Mouse (Mus musculus): ENCODE data around the gene Cds2. TPM values are rescaled to one million over a fixed set of nuclear protein-coding genes. Genes with fewer than 3 reads are reported as not detected.
"Not testable (repeated sequence)": the region's sequence is repeated elsewhere in the genome, so short reads cannot be mapped to it uniquely, and the experiment has no call there.

The Cds2 gene
- total RNA-seq (2021), result 10 to 100 TPM; 63.9 to 73.8 TPM

- peak; percentile 100 for DNase-seq
Observed at GRCm38 (mm10) chr2:132262879-132263398, at the start of gene Cds2. Cds2 (plus strand) TSS chr2:132263148.

GRCm38 (mm10) chr2:132221611-132222073, 41.3 kb upstream of the Cds2 start:
- DNase-seq, result no peak

- no peak for DNase-seq
Observed at GRCm38 (mm10) chr2:132224359-132224758, 38.6 kb upstream of the Cds2 start.

- DNase-seq, result no peak
Observed at GRCm38 (mm10) chr2:132232413-132232945, 30.5 kb upstream of the Cds2 start.

- DNase-seq, result no peak
Observed at GRCm38 (mm10) chr2:132233985-132234765, 28.8 kb upstream of the Cds2 start.

GRCm38 (mm10) chr2:132235291-132235690, 27.7 kb upstream of the Cds2 start:
- DNase-seq, result no peak

- DNase-seq, result no peak
Observed at GRCm38 (mm10) chr2:132235975-132236374, 27.0 kb upstream of the Cds2 start.

- DNase-seq, result not testable (repeated sequence)
Observed at GRCm38 (mm10) chr2:132239434-132239833, 23.5 kb upstream of the Cds2 start.

- DNase-seq, result peak; percentile 70
Observed at GRCm38 (mm10) chr2:132240457-132240856, 22.5 kb upstream of the Cds2 start.

GRCm38 (mm10) chr2:132243370-132243769, 19.6 kb upstream of the Cds2 start:
- DNase-seq, result no peak

GRCm38 (mm10) chr2:132247539-132248313, 15.2 kb upstream of the Cds2 start, which contains the start of gene Tmem230:
Tmem230 (minus strand) TSS chr2:132247807.
- peak; percentile 96 for DNase-seq

GRCm38 (mm10) chr2:132251911-132252310, 11.0 kb upstream of the Cds2 start:
- DNase-seq, result no peak

- DNase-seq, result peak; percentile 97
Observed at GRCm38 (mm10) chr2:132252542-132253528, 10.1 kb upstream of the Cds2 start, which contains the start of gene Pcna. Pcna (minus strand) TSS chr2:132253314.

- no peak for DNase-seq
Observed at GRCm38 (mm10) chr2:132253603-132254002, 9.3 kb upstream of the Cds2 start.

- DNase-seq, result no peak
Observed at GRCm38 (mm10) chr2:132257350-132258068, 5.4 kb upstream of the Cds2 start.

GRCm38 (mm10) chr2:132260601-132261000, 2.3 kb upstream of the Cds2 start:
- no peak for DNase-seq

- DNase-seq, result no peak
Observed at GRCm38 (mm10) chr2:132262175-132262574, 773 bp upstream of the Cds2 start.

GRCm38 (mm10) chr2:132263421-132264265, 695 bp downstream of the Cds2 start:
- DNase-seq, result no peak

- DNase-seq, result no peak
Observed at GRCm38 (mm10) chr2:132264266-132264710, 1.3 kb downstream of the Cds2 start.

GRCm38 (mm10) chr2:132265196-132265595, 2.2 kb downstream of the Cds2 start:
- no peak for DNase-seq
